Mouse (Mus musculus) midbrain, postnatal 0 days (tissue): ENCODE measurements at regions not wholly inside any gene's neighbourhood (a gene's known extent, or its start where the extent isn't known, plus 50 kb on each side); places are given as distances from the start of the nearest gene placed in this dataset.

Experiments
- ATAC-seq: fragments of 200-750 bp; cut with Nextera tagmentation; 2 replicates; pipeline ENCODE4 v1.8.0; 2017; ENCODE audit warnings: moderate number of reproducible peaks, mild to moderate bottlenecking, moderate TSS enrichment, moderate library complexity; ENCODE audit not compliant: low FRiP score
- DNase-seq: peaks from one replicate; pipeline ENCODE4 v3.0.0-alpha.2; 2015; ENCODE audit warnings: low spot score
- H3K27ac ChIP-seq: fragments of 300-500 bp; sonication (generic); 2 replicates; pipeline ENCODE4 v1.5.1; 2014; ENCODE audit warnings: low read depth, mild to moderate bottlenecking, low read length, mixed read lengths
- H3K27me3 ChIP-seq: fragments of 300-500 bp; sonication (generic); 2 replicates; pipeline ENCODE4 v1.6.1; 2014; ENCODE audit warnings: low read length, control low read depth, mixed read lengths; ENCODE audit not compliant: insufficient read depth
- H3K36me3 ChIP-seq: fragments of 300-500 bp; sonication (generic); 2 replicates; pipeline ENCODE4 v1.6.1; 2014; ENCODE audit warnings: low read length, control low read depth, mixed read lengths; ENCODE audit not compliant: insufficient read depth
- H3K4me1 ChIP-seq: fragments of 300-500 bp; sonication (generic); 2 replicates; pipeline ENCODE4 v1.6.1; 2014; ENCODE audit warnings: mild to moderate bottlenecking, control low read depth, antibody characterized with exemption, low read length, mixed read lengths; ENCODE audit not compliant: insufficient read depth
- H3K4me2 ChIP-seq: fragments of 300-500 bp; sonication (generic); 2 replicates; pipeline ENCODE4 v1.6.1; 2014; ENCODE audit warnings: low read depth, mild to moderate bottlenecking, low read length, mixed read lengths; ENCODE audit not compliant: poor library complexity, severe bottlenecking
- H3K4me3 ChIP-seq: fragments of 300-500 bp; sonication (generic); 2 replicates; pipeline ENCODE4 v1.5.1; 2014; ENCODE audit warnings: low read depth, mild to moderate bottlenecking, low read length, moderate library complexity
- H3K9ac ChIP-seq: fragments of 300-500 bp; sonication (generic); replicated peaks from 2 replicates; pipeline ENCODE4 v1.6.1; 2014; ENCODE audit warnings: mild to moderate bottlenecking, low read length, moderate library complexity, mixed read lengths; ENCODE audit not compliant: poor library complexity, severe bottlenecking
- H3K9me3 ChIP-seq: fragments of 300-500 bp; sonication (generic); 2 replicates; pipeline ENCODE4 v1.6.1; 2016; ENCODE audit warnings: low read length, control low read depth
- CTCF ChIP-seq: IDR thresholded peaks from 2 replicates; pipeline ENCODE4 v1.5.1; 2016; ENCODE audit warnings: antibody characterized with exemption, mild to moderate bottlenecking
- WGBS: fragments of 180-500 bp; shearing (Covaris S2); extraction: QIAGEN DNeasy Blood & Tissue Kit; methylation state at CpG from one replicate; pipeline ENCODE4 v1.1.7; 2014; 5-methylcytosine and 5-hydroxymethylcytosine counted together

DNA sequence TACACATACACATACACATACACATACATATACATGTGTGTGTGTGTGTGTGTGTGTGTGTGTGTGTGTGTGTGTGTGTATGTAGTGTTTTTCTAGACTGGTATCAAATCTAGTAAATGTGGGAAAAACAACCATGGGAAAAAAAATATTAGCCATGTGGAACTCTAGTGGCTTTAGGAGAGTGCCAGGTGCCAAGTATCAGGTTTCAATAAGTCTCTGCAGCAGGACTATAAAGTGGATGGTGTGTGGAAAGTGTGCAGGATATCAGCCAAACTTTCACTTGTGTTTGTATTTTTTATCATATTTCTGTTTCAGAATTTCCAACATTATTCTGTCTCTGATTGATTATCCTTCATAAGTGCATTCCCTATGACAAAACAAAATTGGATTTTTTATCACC, 653.3 kb upstream of the Fam98a start:
- Histone ChIP-seq H3K27me3 (no peaks in the 10 kb centered on the region), H3K9ac (no peak overlapping the region), H3K27ac (no peak overlapping the region), H3K4me1 (no peaks in the 10 kb centered on the region), H3K36me3 (no peaks in the 10 kb centered on the region), H3K4me2 (no peak overlapping the region), H3K9me3 (no peaks in the 10 kb centered on the region), H3K4me3 (no peak overlapping the region)
- TF ChIP-seq CTCF, result no peak
- DNase-seq (no peak), ATAC-seq (no peak)

DNA sequence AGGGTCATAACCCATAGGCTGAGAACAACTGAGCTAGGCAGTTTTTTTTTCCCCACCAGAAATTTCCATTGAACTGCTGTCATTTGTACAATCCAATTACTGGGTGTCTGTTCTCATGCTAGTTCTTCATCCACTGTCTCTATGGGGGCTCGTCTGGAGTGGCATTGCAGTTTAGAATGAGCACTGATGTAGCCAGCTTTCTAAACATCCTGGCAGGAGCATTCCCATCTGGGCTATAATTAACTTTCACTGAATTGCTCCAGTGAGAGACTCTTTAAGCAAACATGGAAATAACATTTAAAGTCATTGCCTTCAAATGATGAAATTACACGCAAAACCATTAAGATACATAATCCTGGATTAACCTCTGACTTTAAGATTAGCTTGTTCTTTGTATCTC, 633.1 kb upstream of the Fam98a start:
- no peak overlapping the region for H3K4me3 ChIP-seq
- no peak for TF ChIP-seq CTCF
- DNase-seq (peak; percentile 43), ATAC-seq (no peak)
- H3K9me3 ChIP-seq, result no peaks in the 10 kb centered on the region
- H3K9ac ChIP-seq, result no peak overlapping the region
- no peak overlapping the region for H3K4me2 ChIP-seq
- no peak overlapping the region for H3K27ac ChIP-seq
- no peaks in the 10 kb centered on the region for H3K4me1 ChIP-seq
- H3K36me3 ChIP-seq, result no peaks in the 10 kb centered on the region
- no peaks in the 10 kb centered on the region for H3K27me3 ChIP-seq
- 21% methylated on average over 2 of the region's 2 CpGs for WGBS

DNA sequence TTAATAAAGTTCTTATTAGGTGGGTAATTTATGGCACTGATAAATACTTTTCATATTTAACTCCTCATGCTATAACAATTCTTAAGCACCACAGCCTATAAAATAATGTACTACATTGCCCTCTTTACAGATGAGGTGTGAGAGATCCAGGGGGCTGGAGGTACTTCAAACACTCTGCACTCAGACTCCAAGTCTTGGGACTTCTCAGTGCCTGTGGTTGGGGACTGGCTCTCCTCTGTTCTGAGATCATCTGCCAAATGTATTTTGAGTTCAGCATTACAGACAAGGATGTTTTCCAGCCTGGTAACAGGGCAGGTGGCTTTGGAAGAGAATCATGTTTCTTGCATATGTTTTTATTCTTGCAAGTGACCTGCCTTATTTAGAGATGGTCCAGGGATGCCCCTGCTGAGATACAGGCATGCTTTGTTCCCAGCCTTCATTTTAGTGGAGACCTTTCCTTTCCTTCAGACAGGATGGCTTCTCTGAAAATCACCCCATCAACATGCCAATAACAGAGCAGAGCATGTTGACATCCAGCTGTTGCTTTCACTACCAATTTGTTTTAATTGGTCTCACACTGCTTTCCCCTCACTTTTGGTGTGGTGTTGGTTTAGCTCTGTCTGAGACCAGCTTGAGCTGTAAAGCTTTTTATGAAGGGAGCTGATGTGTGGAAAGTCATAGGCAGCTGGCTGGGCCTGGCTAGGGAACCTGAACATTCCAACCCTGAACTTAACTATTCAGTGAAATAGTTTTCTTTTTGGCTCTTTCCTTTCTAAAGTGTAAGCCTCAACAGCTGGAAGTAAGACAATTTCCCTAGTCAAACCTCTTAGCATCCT, 585.1 kb upstream of the Fam98a start:
- no peak overlapping the region for H3K4me3 ChIP-seq
- H3K27me3 ChIP-seq, result no peaks in the 10 kb centered on the region
- no peak overlapping the region for H3K9ac ChIP-seq
- H3K4me1 ChIP-seq, result no peaks in the 10 kb centered on the region
- no peak for TF ChIP-seq CTCF
- no peaks in the 10 kb centered on the region for H3K36me3 ChIP-seq
- no peak overlapping the region for H3K27ac ChIP-seq
- ATAC-seq (no peak), DNase-seq (no peak)
- no peak overlapping the region for H3K4me2 ChIP-seq
- H3K9me3 ChIP-seq, result no peaks in the 10 kb centered on the region

DNA sequence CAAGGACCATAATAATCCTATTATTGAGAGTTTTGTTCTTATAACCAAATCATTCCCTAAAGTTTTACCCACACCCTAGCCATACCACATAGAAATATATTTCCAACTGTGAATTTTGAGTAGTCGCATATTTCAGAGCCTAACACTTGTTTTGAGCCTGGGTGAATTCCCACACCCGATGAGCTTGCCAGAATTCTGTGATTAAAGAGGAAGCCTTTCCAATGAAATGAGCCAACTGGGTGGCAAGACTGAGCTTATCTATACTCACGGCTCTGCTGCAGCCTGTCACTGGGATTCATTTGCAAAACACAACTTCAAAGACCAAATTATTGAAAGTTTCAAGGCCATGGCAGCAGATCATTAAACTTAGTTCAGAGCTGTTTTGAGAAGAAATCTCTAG, 582.3 kb upstream of the Fam98a start:
- Histone ChIP-seq H3K9ac (no peak overlapping the region), H3K4me2 (no peak overlapping the region), H3K36me3 (no peaks in the 10 kb centered on the region), H3K4me3 (no peak overlapping the region), H3K4me1 (no peaks in the 10 kb centered on the region), H3K27me3 (no peaks in the 10 kb centered on the region), H3K9me3 (no peaks in the 10 kb centered on the region), H3K27ac (no peak overlapping the region)
- DNase-seq (no peak), ATAC-seq (no peak)
- 69% methylated on average over 3 of the region's 3 CpGs for WGBS
- no peak for TF ChIP-seq CTCF

DNA sequence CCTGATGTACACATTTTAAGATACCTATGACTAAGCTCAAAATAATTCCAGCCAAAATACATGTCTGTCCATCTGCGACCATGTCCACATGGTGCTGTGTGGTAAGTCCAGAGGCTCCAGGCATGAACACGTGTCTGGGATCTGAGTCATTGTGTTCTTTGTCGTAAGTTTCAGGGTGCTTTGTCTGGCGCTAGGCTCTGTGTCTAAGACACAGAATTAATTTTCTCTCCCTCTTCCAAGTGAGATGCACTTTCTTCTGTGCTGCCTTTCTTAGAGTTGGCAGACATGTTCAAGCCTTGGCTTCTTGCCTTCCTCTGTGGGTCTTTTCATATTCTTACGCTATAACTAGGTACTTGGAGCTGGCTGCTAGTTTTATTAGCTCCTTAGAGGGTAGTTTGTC, 573.5 kb upstream of the Fam98a start:
- DNase-seq (no peak), ATAC-seq (no peak)
- Histone ChIP-seq H3K4me2 (no peak overlapping the region), H3K4me1 (no peaks in the 10 kb centered on the region), H3K36me3 (no peaks in the 10 kb centered on the region), H3K27ac (no peak overlapping the region), H3K9ac (no peak overlapping the region), H3K9me3 (no peaks in the 10 kb centered on the region), H3K4me3 (no peak overlapping the region), H3K27me3 (no peaks in the 10 kb centered on the region)
- 53% methylated on average over 5 of the region's 5 CpGs for WGBS
- no peak for TF ChIP-seq CTCF

DNA sequence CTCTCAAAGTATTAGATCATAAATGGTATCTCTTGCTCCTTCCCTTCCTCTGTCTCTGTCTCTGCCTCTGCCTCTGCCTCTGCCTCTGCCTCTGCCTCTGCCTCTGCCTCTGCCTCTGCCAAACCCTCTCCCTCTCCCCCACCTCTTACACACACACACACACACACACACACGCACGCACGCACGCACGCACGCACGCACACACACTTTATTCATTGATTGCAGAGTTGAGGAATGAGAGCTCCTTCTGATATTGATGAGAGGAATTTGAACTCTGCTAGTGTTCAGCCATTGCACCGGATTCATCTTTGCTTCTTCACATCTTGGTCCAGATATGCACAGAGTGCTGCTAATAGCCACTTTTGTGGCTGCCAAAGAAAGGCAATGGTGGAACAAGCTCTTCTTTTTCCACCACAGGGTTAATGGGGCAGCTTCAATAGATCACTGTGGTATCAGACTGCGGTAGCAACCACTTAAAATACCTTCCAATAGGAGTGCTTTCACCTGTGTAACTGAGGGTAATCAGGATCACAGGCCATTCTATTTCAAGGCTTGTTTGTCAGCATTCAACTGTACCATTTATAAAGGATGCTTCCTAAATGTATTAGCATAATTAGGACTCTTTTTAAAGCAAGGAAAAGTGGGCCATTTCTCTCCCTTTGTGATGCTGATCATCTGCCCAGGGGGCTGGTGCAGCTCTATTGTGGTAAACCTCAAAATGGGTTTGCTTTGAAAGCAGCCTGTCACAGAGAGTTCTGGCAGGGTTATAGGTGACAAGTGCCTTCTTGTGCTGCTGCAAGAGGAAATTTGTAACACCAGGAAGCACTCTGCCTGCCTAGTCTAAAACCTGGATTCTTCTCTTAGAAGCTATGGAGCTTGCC, 559.8 kb upstream of the Fam98a start:
- WGBS, result 63% methylated on average over 9 of the region's 9 CpGs
- Histone ChIP-seq H3K9ac (no peak overlapping the region), H3K4me2 (no peak overlapping the region), H3K36me3 (no peaks in the 10 kb centered on the region), H3K9me3 (no peaks in the 10 kb centered on the region), H3K27me3 (no peaks in the 10 kb centered on the region), H3K27ac (no peak overlapping the region), H3K4me3 (no peak overlapping the region), H3K4me1 (no peaks in the 10 kb centered on the region)
- no peak for TF ChIP-seq CTCF
- peak; percentile 44 for DNase-seq
- ATAC-seq, result no peak
